Mouse (Mus musculus) left cerebral cortex, postnatal 4 days (tissue): Measurements from ENCODE around the gene Klhl2. TPM values are rescaled to one million over a fixed set of nuclear protein-coding genes. Genes with fewer than 3 reads are reported as not detected.
A peak's percentile ranks its signal among the peaks of the same experiment; 100 is the strongest.

Experiments
- DNase-seq: peaks from one replicate; pipeline ENCODE4 v3.0.0-alpha.2; 2022
- intact Hi-C: fragments of 180-260 bp; cut with DNase I; formaldehyde crosslinking; loops from one replicate; pipeline ENCODE4 v1.15.1; 2025
- total RNA-seq, 2 experiments: library from RNA; stranded (reverse); gene quantifications; 2 replicates each; pipeline ENCODE4 v1.2.3; 2021

Gene Klhl2
- total RNA-seq, 2 experiments from 2014 or later, result 97.3 to 103 TPM

DNA sequence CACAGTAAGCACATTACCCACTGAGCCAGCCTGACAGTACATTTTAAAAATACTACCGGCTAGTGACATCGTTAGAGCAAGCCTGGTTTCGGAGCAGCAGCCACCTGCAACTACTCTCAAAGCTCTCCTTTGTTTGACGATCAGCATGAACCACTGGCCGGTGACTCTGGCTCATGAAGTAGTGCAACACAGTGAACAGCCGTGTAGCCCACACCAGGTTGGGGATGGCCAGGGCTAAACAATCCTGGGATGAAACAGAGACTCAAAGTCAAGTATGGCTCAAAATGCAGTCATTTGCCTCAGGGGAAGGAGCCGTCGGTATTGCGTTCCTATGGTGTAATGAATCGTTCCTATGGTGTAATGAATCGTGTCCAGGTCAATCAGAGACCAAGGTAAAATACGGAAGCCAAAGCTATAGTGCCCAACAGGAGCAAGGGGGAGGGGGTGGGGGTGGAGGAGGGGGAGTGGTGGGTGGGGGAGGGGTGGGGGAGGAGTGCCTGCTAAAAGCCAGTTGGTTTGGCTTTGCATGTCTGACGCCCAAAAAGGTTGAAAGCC lies 17.2 kb downstream of the Klhl2 start:
- intact Hi-C loops, result no loop called here
- DNase-seq, result no peak

DNA sequence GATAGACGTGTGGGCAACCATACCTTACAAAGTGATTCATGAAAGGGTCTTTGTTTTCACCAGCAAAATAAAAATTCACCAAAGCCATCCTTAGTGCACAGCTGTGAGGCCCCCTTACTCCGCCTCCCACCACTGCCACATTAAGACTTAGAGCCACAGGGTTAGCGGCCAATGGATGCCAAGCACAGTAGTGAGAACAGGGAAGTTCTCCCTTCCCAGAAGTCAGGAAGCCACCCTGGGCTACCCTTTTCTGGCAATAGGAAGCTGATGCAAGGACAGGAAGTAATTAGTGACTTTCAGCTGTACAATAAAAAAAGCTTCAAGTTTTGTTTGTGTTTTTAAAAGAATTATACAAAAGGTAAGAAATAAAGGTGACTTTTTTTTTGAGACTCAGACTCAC lies 18.2 kb downstream of the Klhl2 start:
- no peak for DNase-seq
- intact Hi-C loops, result no loop called here

DNA sequence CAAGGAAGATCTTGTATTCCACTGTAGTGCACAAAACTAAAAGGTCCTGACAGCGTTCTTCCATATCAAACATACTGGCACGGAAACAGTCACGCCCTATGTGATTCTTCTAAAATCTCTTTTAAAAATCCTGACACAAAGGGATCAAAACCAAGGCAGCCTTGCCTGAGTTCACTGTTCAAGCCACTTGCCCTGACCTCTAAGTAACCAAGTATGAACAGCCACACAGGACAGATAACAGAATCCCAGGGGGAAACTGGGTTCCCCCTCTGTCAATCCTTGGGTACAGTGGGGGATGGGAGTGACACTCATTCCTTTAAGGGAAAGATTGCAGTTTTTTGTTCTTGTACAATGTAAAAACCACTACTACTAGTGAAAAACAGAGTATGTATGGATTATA lies 19.9 kb downstream of the Klhl2 start:
- intact Hi-C loops, result no loop called here
- DNase-seq, result no peak

DNA sequence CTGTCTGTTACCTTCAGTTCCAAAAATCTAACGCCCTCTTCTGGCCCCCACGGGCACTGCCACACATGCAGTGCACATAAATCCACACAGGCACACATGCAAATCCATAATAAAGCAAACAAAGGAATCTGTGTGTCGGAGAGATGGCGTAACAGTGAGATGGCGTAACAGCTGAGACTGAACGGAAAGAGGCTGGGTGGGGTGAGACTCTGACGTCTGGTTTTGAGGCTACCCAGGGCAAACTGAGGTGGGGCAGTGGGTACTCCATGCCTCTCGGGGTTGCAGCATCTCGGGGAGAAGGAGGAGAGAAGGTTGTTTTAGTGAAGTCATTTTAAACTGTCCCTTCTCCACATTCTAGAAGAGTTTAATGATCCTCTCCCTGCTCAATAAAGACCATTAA lies 20.4 kb downstream of the Klhl2 start:
- intact Hi-C loops, result no loop called here

DNA sequence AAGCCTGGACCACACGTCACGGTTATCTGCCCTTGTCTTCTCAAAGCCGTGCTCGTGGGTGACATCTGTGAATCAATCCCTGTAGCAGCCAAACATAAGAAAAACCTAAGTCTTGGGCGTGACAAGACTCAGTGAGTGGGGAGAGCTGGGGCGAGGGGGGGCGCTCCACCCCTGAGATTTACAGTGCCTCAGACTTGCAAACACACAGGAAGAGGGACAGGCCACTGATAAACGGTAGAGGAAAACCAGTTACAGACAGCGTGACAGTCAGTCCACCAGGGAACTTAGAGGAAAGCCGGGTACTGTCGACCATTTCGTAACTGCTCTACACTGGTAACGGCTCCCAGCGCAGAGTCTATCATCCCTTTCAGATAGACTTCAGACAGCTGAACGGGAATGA lies 21.4 kb downstream of the Klhl2 start:
- DNase-seq, result no peak
- intact Hi-C loops, result no loop called here

More for the DNA sequence above, 20.4 kb downstream of the Klhl2 start:
- DNase-seq, result no peak

DNA sequence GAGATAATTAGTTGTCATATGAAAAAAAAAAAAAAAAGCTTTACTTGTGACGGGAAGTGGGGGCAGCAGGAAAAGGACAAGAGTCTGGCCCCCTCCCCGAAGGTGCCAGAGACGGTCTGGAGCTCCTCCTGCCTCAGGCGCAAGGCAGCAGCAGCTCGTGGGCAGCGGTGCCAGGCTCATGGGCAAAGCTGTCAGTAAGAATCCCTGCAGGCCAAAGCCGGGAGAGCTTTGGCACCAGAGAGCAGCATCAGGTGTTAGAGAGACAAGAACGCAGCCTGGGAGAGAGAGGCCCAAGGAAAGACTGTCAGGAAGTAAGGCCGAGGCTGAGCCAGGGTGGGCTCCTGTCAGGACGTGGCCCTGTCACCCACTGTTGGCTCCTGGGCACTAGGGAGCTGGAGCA lies 22.5 kb downstream of the Klhl2 start:
- DNase-seq, result peak; percentile 12
- intact Hi-C loops, result no loop called here

DNA sequence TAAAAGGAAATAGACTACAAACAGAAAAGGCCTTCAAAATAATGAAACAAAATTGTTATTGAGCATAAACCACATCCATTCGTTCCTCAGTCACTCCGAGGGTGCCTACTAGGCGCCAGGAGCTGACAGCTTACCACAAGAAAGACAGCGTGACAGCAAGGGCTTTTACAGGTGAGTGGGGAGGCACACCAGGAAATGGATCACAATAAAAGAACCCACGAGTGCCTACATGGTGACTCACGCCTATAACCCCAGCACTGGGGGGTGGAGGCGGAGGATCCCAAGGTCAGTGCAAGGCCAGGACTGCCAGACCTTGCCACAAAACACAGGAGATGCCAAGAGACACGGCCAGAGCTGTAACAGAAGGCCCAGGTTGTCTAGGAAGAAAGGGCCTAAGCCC lies 23.4 kb downstream of the Klhl2 start:
- no peak for DNase-seq
- intact Hi-C loops, result no loop called here

DNA sequence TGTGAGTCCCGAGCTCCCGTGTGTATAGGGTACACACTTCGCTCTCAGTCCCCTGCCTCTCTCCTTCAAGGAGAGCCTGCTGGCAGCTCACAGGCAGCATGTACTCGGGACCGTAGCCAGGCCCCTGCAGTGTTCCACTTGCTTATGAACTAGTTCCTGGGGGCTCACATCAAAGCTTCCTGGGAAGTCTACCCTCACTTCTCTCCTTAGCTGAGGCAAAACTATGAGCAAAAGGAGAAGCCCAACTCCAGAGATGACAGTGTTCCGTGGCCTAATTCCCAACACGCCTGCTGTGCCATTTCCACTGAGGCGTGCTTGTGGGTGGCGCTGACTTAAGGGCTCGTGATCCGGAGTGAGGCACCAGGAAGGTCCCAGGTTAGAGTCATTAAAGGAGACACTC lies 25.9 kb downstream of the Klhl2 start:
- intact Hi-C loops, result no loop called here
- DNase-seq, result peak; percentile 14

DNA sequence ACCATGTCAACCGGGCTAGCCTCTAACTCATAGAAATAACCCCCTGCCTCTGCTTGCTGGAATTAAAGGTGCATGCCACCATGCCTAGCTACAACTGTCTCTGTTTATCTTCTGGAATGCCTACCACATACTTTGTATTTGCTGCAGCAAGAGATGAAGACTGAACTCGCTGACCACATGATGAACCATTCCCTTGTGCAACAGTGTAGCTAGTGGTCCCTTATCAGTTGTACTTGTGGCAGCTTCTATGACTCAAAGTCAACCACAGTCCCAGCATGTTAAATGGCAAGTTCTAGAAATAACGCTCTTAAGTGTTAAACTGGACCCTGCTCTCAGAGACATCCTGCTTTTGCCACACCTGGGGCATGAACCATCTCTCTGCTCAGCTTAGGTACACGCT lies 28.9 kb downstream of the Klhl2 start:
- DNase-seq, result no peak
- intact Hi-C loops, result no loop called here

DNA sequence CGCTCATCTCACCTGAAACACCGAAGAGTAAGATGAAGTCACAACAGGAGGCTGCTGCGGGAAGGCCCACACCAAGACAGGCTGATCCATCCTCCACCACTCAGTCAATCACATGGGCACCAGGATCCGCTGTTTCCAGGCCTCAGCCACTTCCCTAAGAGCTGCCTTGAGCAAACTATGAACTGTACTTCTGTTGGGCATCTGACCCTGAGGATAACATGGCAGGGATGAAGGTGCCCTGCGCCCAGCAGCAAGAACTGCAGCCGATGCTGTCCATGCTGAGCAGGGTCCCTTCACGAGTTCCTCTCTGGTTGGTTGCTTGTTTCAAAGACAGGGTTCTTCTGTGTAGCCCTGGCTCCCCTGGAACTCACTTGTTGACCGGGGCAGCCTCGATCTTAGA lies 38.0 kb downstream of the Klhl2 start:
- no peak for DNase-seq
- intact Hi-C loops, result no loop called here

DNA sequence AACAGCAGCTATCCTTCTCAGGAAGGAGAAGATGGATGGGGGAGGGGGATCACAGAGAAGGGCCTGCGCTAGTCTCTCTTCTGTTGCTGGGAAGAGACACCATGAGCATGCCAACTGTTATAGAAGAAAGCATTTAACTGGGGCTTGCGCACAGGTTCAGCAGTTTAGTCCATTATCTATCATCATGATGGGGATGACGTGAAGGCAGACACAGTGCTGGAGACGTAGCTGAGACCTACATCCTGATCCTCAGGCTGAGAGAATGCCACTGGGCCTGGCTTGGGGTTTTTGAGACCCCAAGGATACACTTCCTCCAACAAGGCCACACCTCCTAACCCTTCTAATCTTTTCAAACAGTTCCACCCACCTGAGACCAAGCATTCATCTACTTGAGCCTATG lies 38.7 kb downstream of the Klhl2 start:
- DNase-seq, result no peak
- intact Hi-C loops, result no loop called here

DNA sequence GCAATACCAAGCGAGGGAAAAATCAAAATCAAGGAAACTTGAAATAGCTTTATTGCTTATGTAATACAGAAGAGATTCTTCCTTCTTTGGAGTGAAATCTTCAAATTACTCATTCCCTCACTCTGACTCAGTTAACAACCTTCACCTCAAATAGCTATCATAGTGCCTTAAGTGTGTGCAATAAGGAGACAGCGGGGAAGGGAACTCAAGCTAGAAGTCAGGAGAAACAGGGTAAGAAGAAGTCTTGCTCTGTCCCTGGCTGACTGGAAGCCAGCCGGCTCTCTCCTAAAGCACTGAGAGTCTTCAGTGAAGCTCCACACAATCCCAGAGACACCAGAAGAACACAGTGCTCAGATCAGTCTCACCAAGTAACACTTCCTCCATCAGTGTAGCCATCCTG lies 43.3 kb downstream of the Klhl2 start:
- no peak for DNase-seq
- intact Hi-C loops, result no loop called here

DNA sequence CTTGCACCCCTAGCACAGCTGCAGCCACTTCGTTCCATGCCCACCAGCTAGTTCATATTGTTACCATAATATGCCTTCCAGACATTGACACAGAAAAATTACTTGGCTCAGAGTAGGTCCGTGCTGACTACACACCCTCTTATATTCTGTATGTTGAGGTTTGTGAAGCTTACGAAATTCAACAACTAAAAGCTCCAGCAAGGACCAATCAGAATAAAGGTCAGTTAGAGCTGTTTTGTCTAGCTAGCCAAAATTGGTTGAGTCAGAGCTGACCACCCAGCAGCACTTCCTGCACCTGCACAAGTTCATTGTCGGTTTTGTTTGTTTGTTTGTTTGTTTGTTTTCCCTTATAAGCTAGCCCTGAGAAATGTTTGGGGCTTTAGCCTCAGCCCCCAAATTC lies 44.8 kb downstream of the Klhl2 start:
- intact Hi-C loops, result no loop called here
- no peak for DNase-seq

DNA sequence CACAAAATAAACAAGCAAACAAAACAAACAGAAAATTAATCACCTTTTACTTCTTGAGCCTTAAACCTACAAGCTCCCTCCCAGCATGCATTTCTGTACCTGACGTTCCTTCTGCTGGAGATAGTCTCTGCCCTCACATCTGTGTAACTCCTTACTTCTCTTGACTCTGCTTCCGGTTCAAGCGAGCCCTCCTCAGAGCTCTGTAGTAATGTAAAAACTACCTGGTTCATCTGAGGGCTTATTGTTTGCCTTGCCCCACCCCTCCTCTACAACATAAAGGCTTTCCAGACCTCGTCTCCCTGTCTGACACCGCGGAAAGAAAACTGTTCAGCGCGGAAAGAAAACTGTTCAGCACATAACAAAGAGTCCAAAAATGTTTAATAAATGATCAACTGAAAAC lies 50.5 kb downstream of the Klhl2 start:
- intact Hi-C loops, result no loop called here
- DNase-seq, result no peak

DNA sequence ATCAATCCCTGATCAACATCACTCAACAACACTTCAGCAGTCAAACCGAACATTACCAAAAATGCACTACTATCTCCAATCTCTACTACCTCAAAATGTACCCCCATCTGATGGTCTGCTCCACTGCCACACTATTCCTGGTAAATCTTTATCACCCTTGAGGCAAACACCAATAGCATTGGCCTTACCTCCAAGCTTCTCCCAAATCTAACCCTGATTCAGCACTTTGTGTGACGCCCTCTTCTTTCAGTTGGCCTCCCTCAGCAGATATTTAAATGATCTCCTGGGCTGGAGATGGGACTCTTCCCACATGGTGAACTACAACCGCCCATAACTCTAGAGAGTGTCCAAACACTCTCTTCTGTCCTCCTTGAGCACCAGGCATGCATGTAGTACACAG lies 51.3 kb downstream of the Klhl2 start:
- intact Hi-C loops, result no loop called here

DNA sequence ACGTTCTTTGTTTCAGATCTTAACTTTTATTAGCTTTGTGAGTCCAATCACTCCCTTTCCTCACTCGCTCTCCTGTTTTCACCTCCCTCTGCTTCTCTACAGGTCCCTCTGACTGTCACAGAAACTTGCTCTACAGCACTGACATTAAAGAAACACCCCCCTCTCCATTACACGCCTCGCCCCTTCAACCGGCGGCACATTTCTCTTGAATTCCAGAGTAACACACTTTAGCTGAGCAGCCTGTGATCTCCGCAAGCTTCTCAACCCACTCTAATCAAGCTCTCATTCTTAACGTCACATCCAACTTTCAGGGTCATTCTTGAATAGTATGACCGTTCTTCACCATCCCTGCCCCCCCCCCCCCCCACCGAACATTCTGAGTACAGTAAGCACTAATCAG lies 52.1 kb downstream of the Klhl2 start:
- no peak for DNase-seq
- intact Hi-C loops, result no loop called here

More for the DNA sequence above, 51.3 kb downstream of the Klhl2 start:
- DNase-seq, result no peak

DNA sequence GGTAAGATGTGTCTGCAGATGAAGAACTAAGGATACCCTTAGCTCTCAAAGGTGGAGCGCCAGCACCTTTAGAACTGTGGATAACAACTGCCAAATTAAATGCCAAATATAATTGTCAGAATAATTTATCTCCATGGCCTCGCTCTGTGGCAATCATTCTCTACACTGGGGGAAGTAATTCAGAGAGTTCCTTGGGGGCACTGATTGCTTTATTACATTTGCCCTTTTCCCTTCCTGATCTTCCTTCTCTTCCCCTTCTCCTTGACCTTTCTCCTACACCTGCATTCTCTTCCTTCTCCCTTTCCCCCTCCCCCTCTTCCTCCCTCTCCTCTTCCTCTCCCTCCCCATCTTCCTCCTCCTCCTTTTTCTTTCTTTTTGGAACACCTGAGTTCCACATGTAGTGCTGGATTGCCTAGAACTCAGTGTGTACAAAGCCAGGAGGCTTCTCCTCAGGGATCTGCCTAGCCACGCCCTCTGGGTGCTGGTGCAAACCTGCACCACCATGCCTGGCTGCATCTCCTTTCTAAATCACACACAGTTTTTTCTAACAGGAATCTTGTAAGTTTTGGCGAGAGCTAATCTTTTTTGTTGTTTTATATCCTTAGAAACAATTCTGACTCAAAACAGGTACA lies 58.5 kb downstream of the Klhl2 start:
- intact Hi-C loops, result no loop called here

DNA sequence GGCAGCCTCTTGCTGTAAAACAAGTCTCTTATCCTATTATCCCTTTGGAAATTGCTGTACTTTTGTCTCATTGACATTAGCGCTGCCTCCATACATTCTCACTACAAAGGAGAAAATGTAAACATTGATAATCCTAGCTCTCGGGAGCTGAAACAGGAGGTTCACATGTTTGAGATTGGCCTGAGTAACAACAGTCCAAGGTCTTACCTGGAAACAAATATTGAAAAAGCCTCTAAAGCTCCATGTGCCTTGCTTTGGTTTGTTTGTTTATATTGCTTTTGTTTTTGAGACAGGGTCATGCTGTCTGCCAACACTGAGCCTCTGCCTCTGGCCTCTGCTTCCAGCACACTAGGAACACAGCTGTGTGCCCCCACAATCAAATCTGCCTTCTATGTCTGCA lies 59.4 kb downstream of the Klhl2 start:
- intact Hi-C loops, result no loop called here
- no peak for DNase-seq

More for the DNA sequence above, 58.5 kb downstream of the Klhl2 start:
- DNase-seq, result no peak

DNA sequence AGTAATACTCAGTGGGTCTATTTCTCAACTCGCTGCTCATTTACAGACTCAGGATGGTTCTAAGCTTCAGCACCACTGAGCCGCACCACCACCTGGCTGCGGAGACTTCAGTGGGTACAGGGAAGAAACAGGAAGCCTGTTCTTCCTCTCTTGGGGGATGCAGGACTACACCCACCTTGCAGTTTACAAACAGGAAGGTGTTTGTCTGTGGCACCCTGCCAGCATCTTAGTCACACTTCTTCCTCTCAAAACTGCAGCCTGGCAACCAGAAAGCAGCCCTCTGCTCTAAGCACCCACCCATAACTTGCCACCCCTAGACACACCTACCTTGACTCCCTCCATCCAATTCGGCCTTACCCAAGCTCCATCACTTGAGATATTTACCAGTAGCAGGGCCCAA lies 61.1 kb downstream of the Klhl2 start:
- intact Hi-C loops, result no loop called here
- DNase-seq, result peak; percentile 5

DNA sequence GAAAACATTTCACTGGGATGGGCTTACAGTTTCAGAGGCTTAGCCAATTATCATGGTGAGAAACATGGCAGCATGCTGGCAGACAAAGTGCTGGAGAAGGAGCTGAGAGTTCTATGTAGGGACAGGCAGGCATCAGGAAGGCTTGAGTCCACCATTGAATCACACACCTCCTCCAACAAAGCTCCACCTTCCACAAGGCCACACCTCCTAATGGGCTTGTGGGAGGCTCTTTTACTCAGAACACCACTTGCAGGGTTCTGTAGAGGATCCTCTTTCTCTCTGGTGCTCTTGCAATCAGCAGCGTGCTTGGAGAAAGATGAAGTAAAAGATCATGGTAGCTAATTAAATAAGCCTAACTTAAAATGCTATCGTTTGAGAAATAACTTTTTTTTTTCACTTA lies 63.0 kb downstream of the Klhl2 start:
- intact Hi-C loops, result no loop called here
- DNase-seq, result no peak

DNA sequence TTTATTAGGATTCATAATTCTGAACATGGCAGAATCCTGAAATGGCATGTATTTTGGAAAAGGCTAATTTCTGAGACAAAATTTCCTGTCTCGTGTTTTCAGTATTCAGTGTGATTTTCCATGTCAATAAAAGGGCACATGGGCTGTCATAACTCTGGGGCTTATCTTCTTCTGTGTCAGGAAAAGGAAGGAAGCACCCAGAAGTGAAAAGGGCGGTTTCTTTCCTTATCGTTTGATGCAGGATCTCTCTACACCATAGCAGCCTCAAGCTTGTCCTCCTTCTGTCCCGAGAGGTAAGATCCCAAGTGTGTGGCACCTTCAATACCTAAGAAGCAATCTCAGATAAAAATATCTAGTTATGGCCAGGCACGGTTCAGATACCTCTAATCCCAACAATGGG lies 65.6 kb downstream of the Klhl2 start:
- DNase-seq, result no peak
- intact Hi-C loops, result no loop called here

DNA sequence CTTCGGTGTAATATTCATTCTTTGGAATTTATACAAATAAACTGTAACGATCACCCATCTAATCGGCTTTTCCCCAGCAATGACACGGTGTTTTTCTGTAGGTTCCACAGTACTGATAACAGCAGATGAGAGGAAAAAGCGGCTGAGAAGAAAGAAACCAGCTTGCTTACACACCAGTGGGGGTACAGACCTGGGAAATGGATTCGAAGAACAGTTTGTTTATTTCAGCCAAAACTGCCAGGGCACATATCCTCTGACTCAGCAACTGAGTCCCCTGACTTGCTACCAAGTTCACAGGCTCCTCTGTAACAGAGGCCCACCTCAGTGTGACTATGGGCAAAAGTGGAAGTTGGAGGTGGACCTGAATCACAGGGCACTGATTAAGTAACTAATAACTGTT lies 67.9 kb downstream of the Klhl2 start:
- no peak for DNase-seq
- intact Hi-C loops, result no loop called here

DNA sequence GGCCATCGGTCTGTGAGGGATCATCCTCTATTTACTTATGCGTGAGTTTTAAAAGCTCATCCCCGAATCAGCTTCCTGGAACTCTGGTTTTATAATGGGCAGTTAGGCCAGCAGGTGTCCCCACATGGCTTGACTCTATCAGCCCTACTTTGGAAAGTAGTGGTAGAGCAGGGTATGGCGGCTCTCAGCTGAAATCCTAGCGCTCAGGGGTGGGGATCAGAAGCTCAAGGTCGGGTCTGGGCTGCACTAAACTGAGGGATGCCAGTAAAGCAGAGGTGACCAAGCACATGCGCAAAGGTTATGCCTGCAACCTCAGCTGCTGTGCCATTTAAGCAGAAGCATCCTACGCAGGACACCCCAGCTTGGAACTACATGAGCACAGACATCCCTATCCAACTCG lies 71.9 kb downstream of the Klhl2 start:
- intact Hi-C loops, result no loop called here

More for the DNA sequence above, 71.9 kb downstream of the Klhl2 start:
- peak; percentile 6 for DNase-seq
